Mouse (Mus musculus) heart, postnatal 25 days (tissue): ENCODE measurements at regions not wholly inside any gene's neighbourhood (a gene's known extent, or its start where the extent isn't known, plus 50 kb on each side); places are given as distances from the start of the nearest gene placed in this dataset.

Source experiments
- DNase-seq: peaks from one replicate; pipeline ENCODE4 v3.0.0; 2022; ENCODE audit warnings: low spot score
- intact Hi-C: fragments of 180-260 bp; cut with DNase I; formaldehyde crosslinking; loops from one replicate; pipeline ENCODE4 v1.15.1; 2025

DNA sequence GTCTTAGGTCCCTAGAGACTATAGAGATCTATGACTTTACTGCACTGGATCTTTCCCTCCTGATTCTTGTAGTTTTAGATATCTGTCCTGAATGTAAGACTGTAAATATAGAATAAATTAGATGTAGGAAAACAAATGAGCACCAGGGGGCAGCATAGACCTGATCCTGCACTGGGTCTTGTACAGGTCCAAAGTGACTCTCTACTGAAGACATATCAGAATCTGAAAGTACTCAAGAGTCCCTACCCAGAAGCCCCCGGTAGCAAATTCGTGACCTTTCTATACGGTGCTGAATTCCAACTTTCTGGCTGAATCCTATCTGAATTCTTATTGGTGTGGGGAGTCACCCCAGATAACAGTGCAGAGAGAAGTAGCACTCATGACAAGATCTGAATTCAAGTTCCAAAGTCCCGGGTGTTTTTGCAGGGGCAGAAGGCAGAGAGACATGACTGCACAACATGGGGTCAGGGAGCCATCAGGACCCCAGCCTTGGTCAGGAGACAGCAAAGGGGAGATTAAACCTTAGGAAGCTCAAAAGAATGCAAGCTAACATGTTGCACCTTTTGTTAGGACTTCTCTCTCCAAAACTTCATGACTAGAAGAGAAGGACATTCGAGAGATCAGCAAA is 142.0 kb upstream of the Car8 start:
- DNase-seq, result no peak
- intact Hi-C loops, result loop anchor here (5.0 to 10.0 kb wide), 5 partner anchors 124 to 716 kb away; no protein-coding TSS in a partner anchor

DNA sequence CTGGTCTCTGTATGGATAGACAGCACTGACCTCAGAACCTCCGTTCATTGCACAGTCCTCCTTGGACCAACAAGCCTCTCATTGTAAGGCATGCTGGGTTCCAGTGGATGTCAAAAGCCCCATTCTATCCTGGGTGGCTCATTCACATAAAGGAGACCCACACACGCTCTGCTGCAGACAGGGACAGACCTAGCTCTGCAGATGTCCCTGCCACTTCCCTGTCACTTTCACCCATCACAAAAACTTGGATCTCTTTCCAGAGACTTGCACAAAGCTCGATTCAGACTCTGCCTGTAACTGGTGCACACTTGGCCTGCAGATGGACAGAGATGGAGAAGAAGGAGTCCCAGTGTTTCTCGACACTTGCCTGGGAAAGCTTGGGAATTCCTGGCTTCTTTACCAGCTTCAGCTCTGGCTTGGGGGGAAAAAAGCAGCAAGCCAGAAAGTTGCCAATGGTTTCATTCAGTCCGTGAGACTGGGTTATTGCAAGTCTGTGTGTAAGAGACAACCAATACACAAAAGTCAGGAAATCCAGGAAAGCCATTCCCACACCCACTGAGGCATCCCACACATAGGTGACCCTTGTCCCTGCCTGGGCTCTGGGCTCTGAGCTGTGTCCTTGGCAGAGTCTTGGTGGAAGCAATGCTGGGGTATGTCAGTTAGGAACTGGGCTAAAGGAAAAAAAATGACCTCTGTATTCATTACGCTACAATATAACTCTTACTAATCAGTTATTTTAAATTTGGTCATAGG is 136.1 kb upstream of the Car8 start:
- intact Hi-C loops, result loop anchor here (5.0 kb wide), 1 partner anchor 373 kb away; no protein-coding TSS in a partner anchor
- DNase-seq, result no peak

DNA sequence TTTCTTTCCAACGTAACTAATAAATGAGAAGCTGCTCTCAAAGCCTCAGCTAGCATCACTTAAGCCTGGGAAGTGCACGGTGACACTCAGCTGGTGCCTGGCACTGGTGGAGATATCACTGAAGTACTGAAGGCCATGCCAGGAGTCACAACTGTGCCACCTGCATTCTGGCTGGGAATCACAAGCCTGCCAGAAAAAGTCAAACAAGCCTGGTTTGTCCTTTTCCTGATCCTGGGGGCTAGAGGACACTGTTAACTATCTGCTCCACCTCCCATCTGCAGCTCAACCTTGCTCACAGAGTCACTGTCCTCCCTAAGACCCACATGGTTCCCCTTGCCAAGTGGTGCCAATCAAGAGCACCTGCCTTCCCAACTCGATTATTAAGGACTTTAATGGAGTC is 135.2 kb upstream of the Car8 start:
- DNase-seq, result no peak

GRCm38 (mm10) chr4:8372069-8372468 is 133.2 kb upstream of the Car8 start:
- intact Hi-C loops, result loop anchor here (5.0 kb wide), 1 partner anchor 370 kb away; no protein-coding TSS in a partner anchor
- DNase-seq, result no peak

More for the DNA sequence above, 135.2 kb upstream of the Car8 start:
- intact Hi-C loops, result loop anchor here (5.0 kb wide), 1 partner anchor 372 kb away; no protein-coding TSS in a partner anchor

DNA sequence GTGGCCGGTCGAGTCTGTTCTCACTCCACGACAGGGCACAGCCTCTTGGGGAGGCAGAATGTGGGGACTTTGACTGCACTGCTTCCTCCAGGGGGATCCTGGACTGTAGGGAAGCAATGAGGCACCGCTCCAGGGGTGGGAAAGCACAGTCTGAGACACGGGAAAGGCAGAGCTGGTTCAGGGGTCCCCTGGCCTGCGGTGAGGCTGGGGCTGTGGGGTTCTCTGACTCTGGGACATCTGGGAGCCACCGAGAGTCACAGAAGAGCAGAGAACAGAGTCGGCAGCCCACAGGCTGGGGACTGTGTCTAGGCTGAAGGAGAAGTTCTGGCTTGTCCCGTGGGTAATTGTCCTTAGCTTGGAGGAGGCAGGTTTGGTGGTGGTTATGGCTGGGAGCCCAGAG is 131.9 kb upstream of the Car8 start:
- no peak for DNase-seq
- intact Hi-C loops, result loop anchor here (5.0 kb wide), 1 partner anchor 368 kb away; no protein-coding TSS in a partner anchor

- DNase-seq, result no peak
- intact Hi-C loops, result loop anchor here (2.0 to 10.0 kb wide), 6 partner anchors 165 to 1855 kb away; no protein-coding TSS in a partner anchor
Measured at GRCm38 (mm10) chr4:8367487-8368276, 128.8 kb upstream of the Car8 start.

DNA sequence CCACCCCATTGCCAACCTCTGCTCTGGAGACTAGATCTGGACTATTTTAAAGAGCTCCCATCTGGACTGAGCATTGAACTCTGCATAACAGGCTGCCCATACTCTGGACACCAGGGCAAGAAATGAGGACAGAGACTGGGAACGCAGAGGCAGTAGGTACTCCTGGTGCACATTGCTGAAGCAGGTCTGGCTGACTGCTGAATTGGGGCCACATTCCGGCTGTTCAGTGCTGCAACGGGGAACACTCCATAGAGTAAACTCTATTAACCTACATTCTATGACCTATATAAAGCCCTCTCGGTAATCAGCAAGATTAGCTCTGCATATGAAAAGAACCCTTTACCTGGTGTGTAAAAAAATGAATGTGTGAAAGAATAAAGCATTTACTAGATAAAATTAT is 128.1 kb upstream of the Car8 start:
- no peak for DNase-seq
- intact Hi-C loops, result loop anchor here (2.0 to 10.0 kb wide), 6 partner anchors 165 to 1855 kb away; no protein-coding TSS in a partner anchor

DNA sequence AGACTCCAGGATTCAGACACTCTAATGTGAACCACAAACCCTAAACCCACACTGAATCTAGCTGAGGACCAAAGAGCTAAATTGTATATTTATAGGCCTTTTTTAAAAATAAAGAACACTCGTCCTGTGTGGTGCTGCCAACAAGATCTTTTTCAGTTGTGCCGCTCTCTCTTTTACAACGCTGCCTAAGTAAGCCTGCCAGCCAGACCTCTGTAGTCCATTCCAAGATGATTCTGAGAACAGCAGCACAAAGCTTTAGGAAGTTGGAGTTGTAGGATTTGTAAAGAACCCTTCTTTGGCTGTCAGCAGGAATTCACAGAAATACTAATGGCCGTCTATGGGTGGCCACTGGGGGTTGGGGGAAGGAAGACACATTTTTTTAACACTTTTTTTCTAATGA is 123.6 kb upstream of the Car8 start:
- no peak for DNase-seq
- intact Hi-C loops, result loop anchor here (10.0 kb wide), 1 partner anchor 178 kb away; no protein-coding TSS in a partner anchor

GRCm38 (mm10) chr4:8361931-8362330 is 123.1 kb upstream of the Car8 start:
- intact Hi-C loops, result loop anchor here (10.0 kb wide), 1 partner anchor 177 kb away; no protein-coding TSS in a partner anchor

GRCm38 (mm10) chr4:8361305-8361704 is 122.5 kb upstream of the Car8 start:
- no peak for DNase-seq
- intact Hi-C loops, result loop anchor here (10.0 kb wide), 1 partner anchor 177 kb away; no protein-coding TSS in a partner anchor

More at GRCm38 (mm10) chr4:8361931-8362330, 123.1 kb upstream of the Car8 start:
- no peak for DNase-seq

DNA sequence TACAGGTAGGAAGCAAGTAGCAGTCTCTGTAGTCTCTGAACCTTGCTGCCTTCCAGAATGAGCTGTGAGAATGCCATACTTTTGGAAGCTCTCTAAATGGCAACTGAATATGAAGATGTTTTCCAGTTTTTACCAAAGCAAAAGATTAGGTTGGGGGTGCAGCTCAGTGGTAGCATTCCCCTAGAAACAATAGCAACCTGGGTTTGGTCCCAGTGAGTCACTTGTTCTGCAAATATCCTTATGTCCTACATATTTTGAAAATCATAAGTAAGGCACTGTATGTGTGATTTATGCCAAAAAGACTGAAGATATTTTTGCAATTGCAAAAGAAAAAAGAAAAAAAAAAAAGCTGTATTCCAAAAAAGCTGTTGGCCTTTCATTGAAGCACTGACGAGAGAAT is 118.6 kb upstream of the Car8 start:
- DNase-seq, result no peak
- intact Hi-C loops, result no loop called here

DNA sequence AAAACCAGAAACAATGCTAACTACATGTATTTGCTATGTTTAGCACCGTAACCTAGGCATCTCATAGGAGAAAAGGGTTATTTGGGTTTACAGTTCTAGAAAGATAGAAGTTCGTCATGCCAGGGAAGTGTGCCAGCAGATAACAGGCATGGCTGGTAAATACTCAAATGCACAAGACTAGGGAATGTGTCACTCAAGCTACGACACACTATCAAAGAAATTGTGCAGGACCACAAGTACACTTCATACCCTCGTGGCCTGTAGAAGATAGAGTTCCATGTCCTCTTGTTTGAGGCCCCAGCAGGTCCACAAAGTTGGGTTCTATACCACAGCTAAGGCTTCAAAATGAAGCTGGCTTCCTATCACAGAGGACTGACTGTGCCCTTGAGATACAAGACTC is 103.1 kb upstream of the Car8 start:
- intact Hi-C loops, result no loop called here
- no peak for DNase-seq

- intact Hi-C loops, result no loop called here
Measured at GRCm38 (mm10) chr4:8309241-8309987, 70.6 kb upstream of the Car8 start.

GRCm38 (mm10) chr4:8292563-8292962 is 53.7 kb upstream of the Car8 start:
- intact Hi-C loops, result no loop called here
- no peak for DNase-seq

More at GRCm38 (mm10) chr4:8309241-8309987, 70.6 kb upstream of the Car8 start:
- DNase-seq, result no peak

GRCm38 (mm10) chr4:8291528-8292492 is 53.0 kb upstream of the Car8 start:
- no peak for DNase-seq
- intact Hi-C loops, result no loop called here

DNA sequence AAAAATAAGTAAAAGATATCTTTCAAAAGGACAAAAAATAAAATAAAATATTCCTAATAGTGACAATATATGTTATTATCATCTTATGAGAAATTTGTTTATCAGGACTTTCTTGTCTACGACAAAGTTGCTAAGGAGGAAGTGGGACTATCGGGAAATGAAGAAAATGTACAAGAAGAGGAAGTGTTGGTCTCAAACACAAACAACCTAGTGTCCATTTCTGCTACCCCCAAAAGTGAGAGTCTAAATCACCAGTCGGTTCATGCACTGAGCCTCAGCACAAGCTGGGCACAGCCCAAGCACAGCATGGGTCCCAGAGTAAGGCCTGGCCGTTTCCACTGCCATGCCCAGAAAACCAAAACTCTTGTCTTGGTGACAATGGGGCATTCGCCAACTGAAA is 51.1 kb upstream of the Car8 start:
- intact Hi-C loops, result no loop called here
- no peak for DNase-seq
